Comparison of ENCODE assay signal across 20 mouse cellular contexts in genomic region chr4:136838462-136838861, GRCm38 (mm10). TPM values are rescaled to one million over a fixed set of nuclear protein-coding genes. Genes with fewer than 3 reads are reported as not detected.
DNase-seq lines count a peak whose midpoint lies in the region; ATAC-seq lines count a peak whose summit lies in the region.
"Had no signal": no experiment of that assay in that cellular context is flagged by ENCODE, and none has a peak within 500 bp of the region (broad histone marks: within the 10 kb centered on the region; RNA-seq: fewer than 3 reads in every experiment).

No protein-coding gene starts in this region.

- DNase-seq in forebrain, embryonic 11.5 days (ENCODE audit: low spot score), result no peak
- no peak for DNase-seq in hindbrain, embryonic 11.5 days (ENCODE audit: low spot score)
- peak; percentile 11 for DNase-seq in right cerebral cortex, adult 18-20 months
- no peak for DNase-seq in right cerebral cortex, postnatal 4 days
- no peak for DNase-seq in spleen, postnatal 4 days (ENCODE audit: low spot score in 2 of 2)
- DNase-seq: adrenal gland, postnatal 14 days; cerebellum, adult 18-20 months; cerebellum, postnatal 14 days; embryo, embryonic 11 days; gastrocnemius, adult 2 months; gastrocnemius, postnatal 25 days had no signal

- no peak overlapping the region for H3K27ac ChIP-seq in forebrain, embryonic 11.5 days (ENCODE audit: low read depth, low read length)
- H3K27ac ChIP-seq in forebrain, embryonic 16.5 days (ENCODE audit: low read length), result no peak overlapping the region
- no peak overlapping the region for H3K27ac ChIP-seq in hindbrain, embryonic 13.5 days
- H3K27ac ChIP-seq in hindbrain, embryonic 11.5 days (ENCODE audit: low read depth, low read length), result no peak overlapping the region
- H3K27ac ChIP-seq: embryonic facial prominence, embryonic 15.5 days; gastrocnemius, adult 2 months; hindbrain, embryonic 12.5 days; intestine, embryonic 15.5 days had no signal

- no peak overlapping the region for H3K4me2 ChIP-seq in forebrain, embryonic 11.5 days (ENCODE audit: low read depth, low read length, severe bottlenecking)
- no peak overlapping the region for H3K4me2 ChIP-seq in forebrain, embryonic 16.5 days (ENCODE audit: low read length)
- no peak overlapping the region for H3K4me2 ChIP-seq in hindbrain, embryonic 13.5 days
- H3K4me2 ChIP-seq in hindbrain, embryonic 11.5 days (replicated peaks; ENCODE audit: low read depth, low read length), result no peak overlapping the region
- H3K4me2 ChIP-seq: embryonic facial prominence, embryonic 15.5 days; heart, embryonic 12.5 days; hindbrain, embryonic 12.5 days; intestine, embryonic 15.5 days had no signal

- no peak overlapping the region for H3K4me3 ChIP-seq in forebrain, embryonic 11.5 days (ENCODE audit: low read depth, low read length)
- no peak overlapping the region for H3K4me3 ChIP-seq in forebrain, embryonic 16.5 days (replicated peaks; ENCODE audit: low read length)
- no peak overlapping the region for H3K4me3 ChIP-seq in hindbrain, embryonic 13.5 days
- no peak overlapping the region for H3K4me3 ChIP-seq in hindbrain, embryonic 11.5 days (ENCODE audit: low read depth, low read length)
- H3K4me3 ChIP-seq: embryonic facial prominence, embryonic 15.5 days; erythroblast, embryonic 14.5 days; gastrocnemius, adult 2 months; heart, embryonic 12.5 days; hindbrain, embryonic 12.5 days; intestine, embryonic 15.5 days had no signal

- WGBS in forebrain, embryonic 11.5 days, result 48% methylated on average over 9 of the region's 9 CpGs
- 17% methylated on average over 9 of the region's 9 CpGs for WGBS in forebrain, embryonic 16.5 days
- WGBS in hindbrain, embryonic 13.5 days, result 37% methylated on average over 9 of the region's 9 CpGs
- 41% methylated on average over 9 of the region's 9 CpGs for WGBS in hindbrain, embryonic 11.5 days

- no peaks in the 10 kb centered on the region for H3K9me3 ChIP-seq in forebrain, embryonic 11.5 days (ENCODE audit: control insufficient read depth, low read length)
- H3K9me3 ChIP-seq in forebrain, embryonic 16.5 days (ENCODE audit: control insufficient read depth, low read length), result no peaks in the 10 kb centered on the region
- H3K9me3 ChIP-seq in hindbrain, embryonic 13.5 days, result no peaks in the 10 kb centered on the region
- H3K9me3 ChIP-seq in hindbrain, embryonic 11.5 days (ENCODE audit: control insufficient read depth, low read length), result no peaks in the 10 kb centered on the region
- H3K9me3 ChIP-seq: embryonic facial prominence, embryonic 15.5 days; heart, embryonic 12.5 days; hindbrain, embryonic 12.5 days; intestine, embryonic 15.5 days had no signal

- no peaks in the 10 kb centered on the region; the same call in 1 of the 2 replicates for H3K27me3 ChIP-seq in forebrain, embryonic 11.5 days (ENCODE audit: control insufficient read depth, insufficient read depth, low read length)
- H3K27me3 ChIP-seq in forebrain, embryonic 16.5 days (replicated peaks; ENCODE audit: control insufficient read depth, insufficient read depth, low read length), result no peaks in the 10 kb centered on the region
- no peaks in the 10 kb centered on the region; the same call in 1 of the 2 replicates for H3K27me3 ChIP-seq in hindbrain, embryonic 13.5 days
- H3K27me3 ChIP-seq in hindbrain, embryonic 11.5 days (ENCODE audit: control insufficient read depth, insufficient read depth, low read length), result no peaks in the 10 kb centered on the region
- H3K27me3 ChIP-seq: hindbrain, embryonic 12.5 days; Patski had no signal

- ATAC-seq in forebrain, embryonic 11.5 days (replicated peaks; ENCODE audit: low FRiP score), result no peak
- ATAC-seq in forebrain, embryonic 16.5 days, result no peak
- ATAC-seq in hindbrain, embryonic 13.5 days (ENCODE audit: low FRiP score), result no peak
- no peak for ATAC-seq in hindbrain, embryonic 11.5 days (ENCODE audit: low FRiP score)
- ATAC-seq: activated CD4-positive, CD25-positive, alpha-beta regulatory T cell, adult 4 months; intestine, embryonic 15.5 days; Patski had no signal

- no peaks in the 10 kb centered on the region for H3K36me3 ChIP-seq in forebrain, embryonic 11.5 days (ENCODE audit: control insufficient read depth, insufficient read depth, low read length)
- no peaks in the 10 kb centered on the region for H3K36me3 ChIP-seq in forebrain, embryonic 16.5 days (ENCODE audit: control insufficient read depth, insufficient read depth)
- H3K36me3 ChIP-seq in hindbrain, embryonic 13.5 days, result no peaks in the 10 kb centered on the region
- H3K36me3 ChIP-seq in hindbrain, embryonic 11.5 days (ENCODE audit: control insufficient read depth, insufficient read depth, low read length), result no peaks in the 10 kb centered on the region
- H3K36me3 ChIP-seq: embryonic facial prominence, embryonic 15.5 days; heart, embryonic 12.5 days; hindbrain, embryonic 12.5 days; intestine, embryonic 15.5 days had no signal

- H3K9ac ChIP-seq in forebrain, embryonic 11.5 days (ENCODE audit: low read length), result peak overlapping the region; percentile 23; the same call in 1 of the 2 replicates
- no peak overlapping the region for H3K9ac ChIP-seq in forebrain, embryonic 16.5 days (replicated peaks; ENCODE audit: low read depth, low read length)
- peak overlapping the region; percentile 24; the same call in 1 of the 2 replicates for H3K9ac ChIP-seq in hindbrain, embryonic 13.5 days
- no peak overlapping the region for H3K9ac ChIP-seq in hindbrain, embryonic 11.5 days (ENCODE audit: low read depth, low read length)
- H3K9ac ChIP-seq: embryonic facial prominence, embryonic 15.5 days; heart, embryonic 12.5 days; hindbrain, embryonic 12.5 days; intestine, embryonic 15.5 days had no signal

- peaks cover 38% of the 10 kb centered on the region for H3K4me1 ChIP-seq in forebrain, embryonic 11.5 days (replicated peaks; ENCODE audit: control insufficient read depth, insufficient read depth, low read length)
- peaks cover 38% of the 10 kb centered on the region for H3K4me1 ChIP-seq in forebrain, embryonic 16.5 days (replicated peaks; ENCODE audit: control insufficient read depth, insufficient read depth, low read length)
- peaks cover 55% of the 10 kb centered on the region for H3K4me1 ChIP-seq in hindbrain, embryonic 13.5 days (replicated peaks)
- H3K4me1 ChIP-seq in hindbrain, embryonic 11.5 days (replicated peaks; ENCODE audit: control insufficient read depth, insufficient read depth, low read length), result peaks cover 22% of the 10 kb centered on the region

RNA-seq across cellular contexts. Expression of gene Ephb2, which starts 2.7 kb away (rescaled TPM):
- polyA plus RNA-seq in forebrain, embryonic 11.5 days (2014; fragmentation: Nextera tagmentation; extraction: Ambion mirVana), result 35.8 and 36.9 TPM in 2 replicates
- 12.3 and 13.1 TPM in 2 replicates for polyA plus RNA-seq in forebrain, embryonic 16.5 days (2015; fragmentation: Nextera tagmentation; extraction: Ambion mirVana)
- polyA plus RNA-seq in hindbrain, embryonic 13.5 days (2015; fragmentation: Nextera tagmentation; extraction: Ambion mirVana), result 14.9 and 16.5 TPM in 2 replicates
- 18.5 and 20.1 TPM in 2 replicates for polyA plus RNA-seq in hindbrain, embryonic 11.5 days (2014; fragmentation: Nextera tagmentation; extraction: Ambion mirVana)
- polyA plus RNA-seq: activated CD4-positive, CD25-positive, alpha-beta regulatory T cell, adult 4 months; erythroblast, embryonic 14.5 days had no signal

RNA-seq across cellular contexts. Expression of gene C1qb, which starts 47.5 kb away (rescaled TPM):
- 19.7 and 21.1 TPM in 2 replicates for polyA plus RNA-seq in forebrain, embryonic 11.5 days (2014; fragmentation: Nextera tagmentation; extraction: Ambion mirVana)
- polyA plus RNA-seq in forebrain, embryonic 16.5 days (2015; fragmentation: Nextera tagmentation; extraction: Ambion mirVana), result 24.1 and 32.0 TPM in 2 replicates
- 37.9 and 48.5 TPM in 2 replicates for polyA plus RNA-seq in hindbrain, embryonic 13.5 days (2015; fragmentation: Nextera tagmentation; extraction: Ambion mirVana)
- 34.4 and 40.3 TPM in 2 replicates for polyA plus RNA-seq in hindbrain, embryonic 11.5 days (2014; fragmentation: Nextera tagmentation; extraction: Ambion mirVana)
- polyA plus RNA-seq: Patski had no signal

RNA-seq across cellular contexts. Expression of gene C1qc, which starts 54.4 kb away (rescaled TPM):
- 10.0 and 10.7 TPM in 2 replicates for polyA plus RNA-seq in forebrain, embryonic 11.5 days (2014; fragmentation: Nextera tagmentation; extraction: Ambion mirVana)
- 13.9 and 17.6 TPM in 2 replicates for polyA plus RNA-seq in forebrain, embryonic 16.5 days (2015; fragmentation: Nextera tagmentation; extraction: Ambion mirVana)
- polyA plus RNA-seq in hindbrain, embryonic 13.5 days (2015; fragmentation: Nextera tagmentation; extraction: Ambion mirVana), result 19.5 and 24.3 TPM in 2 replicates
- 17.7 and 19.2 TPM in 2 replicates for polyA plus RNA-seq in hindbrain, embryonic 11.5 days (2014; fragmentation: Nextera tagmentation; extraction: Ambion mirVana)
- polyA plus RNA-seq: Patski had no signal

Comparison
In these comparisons a context has a peak if more than half of its experiments do, and no peak if none do; other contexts are left out.
1. H3K9ac ChIP-seq: peak in forebrain, embryonic 11.5 days (single experiment) and hindbrain, embryonic 13.5 days (single experiment); none in forebrain, embryonic 16.5 days (single experiment) and hindbrain, embryonic 11.5 days (single experiment).